Mouse (Mus musculus) layer of hippocampus, adult 8-10 months (tissue): ENCODE results near the gene Osbpl5. TPM values are rescaled to one million over a fixed set of nuclear protein-coding genes. Genes with fewer than 3 reads are reported as not detected.

Source experiments
- DNase-seq, 2 experiments: peaks; one replicate each; pipeline ENCODE4 v3.0.0; 2022; ENCODE audit warnings: low spot score in 2 of 2
- total RNA-seq, 4 experiments: library from RNA; stranded (reverse); gene quantifications; 2 replicates each; pipeline ENCODE4 v1.2.4; 2022

Gene Osbpl5
- total RNA-seq, 4 experiments from 2014 or later = 20.0 to 24.8 (median 22.7) TPM

GRCm38 (mm10) chr7:143755357-143756124, 1.2 kb downstream of the Osbpl5 start:
- no peak for DNase-seq

- DNase-seq = no peak
Measured at GRCm38 (mm10) chr7:143753990-143754715, 2.6 kb downstream of the Osbpl5 start.

DNA sequence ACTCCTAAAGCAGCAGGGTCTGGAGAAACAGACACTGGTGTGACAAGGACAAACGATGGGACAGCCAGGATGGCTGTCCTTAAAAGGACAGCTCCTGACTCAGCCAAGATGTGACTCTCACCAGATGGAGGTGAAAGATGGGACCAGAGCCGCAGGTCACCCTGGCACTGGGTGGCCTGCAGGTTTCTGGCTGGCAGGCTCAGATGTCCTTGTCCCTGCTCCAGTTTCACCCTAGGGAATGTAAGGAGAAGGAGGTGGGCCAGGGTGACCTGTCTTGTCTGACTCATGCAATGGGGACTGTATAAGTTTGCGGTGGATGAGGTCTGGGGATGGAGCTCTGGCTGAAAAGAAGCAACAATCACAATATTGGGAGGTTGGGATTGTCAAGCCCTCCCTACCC, 4.2 kb downstream of the Osbpl5 start:
- no peak for DNase-seq

GRCm38 (mm10) chr7:143752056-143752455, 4.7 kb downstream of the Osbpl5 start:
- DNase-seq = no peak

DNA sequence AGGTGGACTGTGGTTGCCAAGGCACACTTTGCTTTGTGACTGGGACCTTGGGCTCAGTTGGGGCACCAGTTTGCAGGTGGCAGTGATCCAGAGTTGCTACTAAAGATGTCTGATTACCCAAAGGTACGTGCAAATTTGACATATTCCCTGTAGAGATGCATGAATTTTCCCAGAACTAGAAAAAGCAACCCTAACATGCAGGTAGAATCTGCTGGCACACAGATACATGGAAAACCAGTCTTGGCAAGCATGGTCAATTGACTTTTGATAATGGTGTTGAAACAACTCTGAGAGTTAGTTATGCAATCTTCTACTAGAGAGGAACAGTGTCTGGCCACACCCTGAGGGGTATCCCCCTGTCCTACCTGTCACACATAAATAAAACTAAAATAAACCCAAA, 5.4 kb downstream of the Osbpl5 start:
- no peak for DNase-seq

DNA sequence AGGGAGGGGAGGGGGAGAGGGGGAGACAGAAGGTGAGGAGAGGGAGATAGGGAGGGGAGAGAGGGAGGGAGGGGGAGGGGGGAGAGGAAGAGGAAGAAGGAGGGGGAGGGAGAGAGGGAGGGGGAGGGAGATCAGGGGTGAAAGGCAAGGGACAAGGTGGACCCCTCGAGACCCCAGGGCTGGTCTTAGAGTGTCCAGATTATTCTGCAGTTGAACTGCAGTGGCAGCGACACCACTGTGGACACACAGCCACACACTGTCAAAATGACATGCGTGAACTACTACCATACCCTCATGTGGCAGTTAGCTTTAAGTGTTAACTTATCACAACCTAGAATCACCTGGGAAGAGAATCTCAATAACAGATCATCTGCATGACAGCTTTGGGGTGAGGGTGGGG, 7.7 kb downstream of the Osbpl5 start:
- DNase-seq = no peak

- DNase-seq = peak; percentile 88 to 92
Measured at GRCm38 (mm10) chr7:143748041-143748868, 8.5 kb downstream of the Osbpl5 start.

DNA sequence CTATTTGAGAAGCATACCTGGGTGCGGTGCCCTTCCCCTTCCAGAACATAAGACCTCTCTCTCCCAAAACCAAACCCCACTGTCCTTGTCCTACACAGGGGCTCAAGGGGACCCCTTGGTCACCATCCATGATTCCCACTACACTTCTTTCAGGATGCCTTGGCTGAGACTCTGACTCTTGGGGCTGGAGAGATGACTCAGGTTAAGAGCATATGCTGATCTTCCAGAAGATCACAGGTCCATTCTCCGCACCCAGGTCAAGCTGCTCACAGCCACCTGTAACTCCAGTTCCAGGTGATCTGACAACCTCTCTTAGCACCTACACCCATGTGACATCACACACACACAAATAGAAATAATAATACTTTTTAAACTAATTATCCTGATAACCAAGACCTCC, 16.1 kb downstream of the Osbpl5 start:
- DNase-seq = no peak

- DNase-seq = peak; percentile 64 to 73
Measured at GRCm38 (mm10) chr7:143739511-143740461, 17.0 kb downstream of the Osbpl5 start.

GRCm38 (mm10) chr7:143738601-143739006, 18.2 kb downstream of the Osbpl5 start:
- DNase-seq = no peak

DNA sequence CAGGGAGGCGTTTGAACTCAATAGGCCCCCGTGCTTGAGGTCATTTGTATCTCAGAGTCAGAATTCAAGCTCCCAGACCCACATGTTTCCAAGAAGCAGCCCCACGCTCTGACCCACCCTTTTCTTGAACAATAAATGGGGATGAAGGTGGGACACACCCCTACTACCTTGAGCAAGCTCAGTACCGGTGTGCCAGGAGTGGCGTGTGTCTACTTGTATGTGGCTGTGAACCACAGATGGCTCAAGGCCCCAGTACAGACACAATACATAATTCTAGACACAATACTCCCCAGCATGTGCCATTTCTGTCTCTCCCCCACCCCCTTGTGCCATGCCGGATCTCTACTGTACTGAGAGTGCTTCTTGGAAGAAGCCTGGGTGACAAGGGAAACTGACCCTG, 18.6 kb downstream of the Osbpl5 start:
- DNase-seq = no peak

GRCm38 (mm10) chr7:143733746-143734145, 23.0 kb downstream of the Osbpl5 start:
- DNase-seq = no peak

DNA sequence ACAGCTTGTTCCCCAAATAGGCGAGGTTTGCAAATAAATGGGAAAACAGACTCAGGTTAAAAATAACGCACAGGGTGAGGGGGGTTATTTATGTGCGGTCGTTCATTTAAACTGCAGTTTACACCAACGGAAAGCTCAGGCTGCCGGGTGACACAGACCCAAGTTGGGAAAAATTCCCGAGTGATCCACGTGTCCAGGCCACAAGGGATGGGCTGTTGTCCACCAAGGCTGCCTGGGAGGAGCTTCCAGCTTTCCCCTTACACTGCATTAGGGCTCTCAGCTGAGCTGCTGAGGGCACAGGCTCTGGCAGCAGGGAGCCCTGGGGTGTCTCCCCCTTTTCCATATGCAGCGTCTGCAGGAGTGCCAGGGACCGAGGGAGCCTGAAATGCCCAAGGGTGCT, 26.9 kb downstream of the Osbpl5 start:
- DNase-seq = no peak

GRCm38 (mm10) chr7:143726396-143726795, 30.4 kb downstream of the Osbpl5 start:
- no peak for DNase-seq

DNA sequence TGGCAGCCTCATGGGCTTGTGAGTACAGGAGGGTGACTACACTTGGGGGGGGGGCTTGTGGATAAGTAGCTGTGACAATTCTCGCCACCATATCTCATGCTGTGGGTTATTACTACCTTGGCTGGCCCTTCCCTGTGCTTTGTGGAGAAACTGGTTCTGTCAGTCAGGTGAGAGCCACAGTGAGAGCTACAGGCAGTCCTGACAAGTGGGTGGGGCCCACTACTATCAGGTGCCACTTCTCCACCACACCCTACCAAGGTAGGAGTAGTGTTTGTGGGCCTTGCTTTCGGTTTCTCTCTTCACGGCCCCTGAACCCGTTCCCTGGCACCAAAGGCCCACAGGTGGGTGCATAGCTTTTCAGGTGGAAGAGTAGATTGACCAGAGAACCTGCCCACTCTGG, 32.9 kb downstream of the Osbpl5 start:
- no peak for DNase-seq

DNA sequence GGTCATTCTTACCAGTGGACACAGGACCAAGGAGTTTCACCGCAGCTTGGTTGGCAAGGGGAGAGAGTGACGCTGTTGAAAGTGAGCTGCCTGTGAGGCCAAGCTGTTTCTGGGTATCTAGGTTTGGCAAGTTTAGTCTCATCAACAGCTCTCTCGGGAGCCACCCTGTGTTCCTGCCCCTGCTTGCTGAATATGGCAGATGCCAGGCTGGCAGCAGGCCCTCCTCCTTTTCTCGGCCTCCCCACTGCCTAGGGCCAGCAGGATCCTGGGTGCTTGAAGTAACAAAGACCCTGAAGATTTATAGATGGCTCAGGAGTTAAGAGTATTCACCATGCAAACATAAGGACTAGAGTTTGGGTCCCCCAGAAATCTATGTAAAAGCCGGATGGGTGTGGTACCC, 34.1 kb downstream of the Osbpl5 start:
- DNase-seq = peak; percentile 34 to 44

- no peak for DNase-seq
Measured at GRCm38 (mm10) chr7:143717811-143718210, 39.0 kb downstream of the Osbpl5 start.

GRCm38 (mm10) chr7:143713421-143713820, 43.4 kb downstream of the Osbpl5 start:
- no peak for DNase-seq

GRCm38 (mm10) chr7:143712771-143713348, 43.9 kb downstream of the Osbpl5 start:
- no peak for DNase-seq

DNA sequence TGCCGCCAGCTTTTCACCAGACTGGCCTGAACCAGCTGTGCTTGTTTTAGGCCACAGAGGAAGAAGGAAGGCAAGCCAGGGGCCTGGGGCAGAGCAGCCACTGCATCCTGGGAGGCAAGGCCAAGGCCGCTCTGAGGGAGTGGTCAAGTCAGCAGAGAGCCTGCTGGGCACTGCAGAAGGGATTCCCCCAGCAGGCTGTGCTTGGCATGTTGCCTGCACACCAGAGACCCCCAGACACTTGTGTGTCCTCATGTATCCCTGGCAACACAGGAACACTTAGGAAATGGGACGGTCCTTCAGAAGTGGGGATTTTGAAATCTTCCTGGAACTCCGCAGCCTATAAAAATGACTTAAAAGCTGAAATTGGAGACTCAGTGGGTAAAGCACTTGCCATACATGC, 44.8 kb downstream of the Osbpl5 start:
- DNase-seq = no peak
